Mouse (Mus musculus): ENCODE measurements around the gene Serpina11.
"Not testable (repeated sequence)": the region's sequence is repeated elsewhere in the genome, so short reads cannot be mapped to it uniquely, and the experiment has no call there.

Gene Serpina11

GRCm38 (mm10) chr12:103971080-103971479 lies 18.7 kb downstream of the Serpina11 start:
- DNase-seq (ENCODE audit: low read depth, low spot score), result no peak

DNA sequence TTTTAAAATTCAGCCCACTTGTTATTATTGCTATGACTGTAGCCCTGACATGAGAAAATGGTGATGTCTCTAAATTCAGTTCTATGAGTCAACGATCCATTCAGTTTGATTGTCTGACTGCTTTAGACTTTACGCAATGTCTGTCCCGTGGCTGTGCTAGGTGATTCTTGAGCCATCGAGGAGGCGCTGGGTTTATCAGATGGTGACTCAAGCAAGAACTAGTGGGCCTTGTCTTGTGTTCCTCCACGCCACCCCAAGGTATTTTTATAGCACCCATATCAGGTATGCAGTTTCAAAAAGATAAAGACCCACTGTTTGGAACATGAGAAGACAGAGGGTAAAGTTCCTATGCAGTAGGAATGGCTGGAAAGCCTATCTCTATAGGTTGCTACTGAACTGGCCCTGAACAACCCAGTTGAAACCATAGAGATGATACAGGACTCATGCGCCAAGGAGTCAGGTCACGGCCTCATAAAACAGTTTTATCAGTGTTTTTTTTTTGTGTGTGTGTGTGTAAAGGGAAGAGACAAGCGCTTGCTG lies 20.1 kb downstream of the Serpina11 start:
- DNase-seq (ENCODE audit: low read depth, low spot score), result no peak

- no peak for DNase-seq (ENCODE audit: low read depth, low spot score)
These were observed 23.0 kb downstream of the Serpina11 start for GRCm38 (mm10) chr12:103966761-103967160.

GRCm38 (mm10) chr12:103963288-103963687 lies 26.5 kb downstream of the Serpina11 start:
- no peak for DNase-seq (ENCODE audit: low read depth, low spot score)

DNA sequence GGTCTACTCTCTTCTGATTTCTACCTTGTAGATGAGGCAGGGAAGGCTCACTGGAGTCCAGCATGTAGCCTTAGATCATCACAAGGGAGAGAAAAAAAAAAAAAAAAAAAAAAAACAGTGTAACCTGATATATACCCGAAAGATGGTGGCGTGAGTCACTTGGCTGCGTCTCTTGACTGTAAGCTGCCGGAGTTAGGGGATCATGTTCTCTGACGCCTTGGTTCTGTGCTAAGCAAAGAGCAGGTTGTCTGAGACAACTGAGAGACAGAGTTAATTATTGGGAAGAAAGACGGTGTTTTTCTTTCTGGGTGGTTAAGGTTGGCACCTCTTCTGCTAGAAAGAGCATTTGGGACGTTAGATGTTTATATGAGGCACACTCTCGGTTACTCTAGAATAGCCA lies 26.9 kb downstream of the Serpina11 start:
- DNase-seq (ENCODE audit: low read depth, low spot score), result no peak

GRCm38 (mm10) chr12:103962337-103962736 lies 27.4 kb downstream of the Serpina11 start:
- DNase-seq (ENCODE audit: low read depth, low spot score), result no peak

DNA sequence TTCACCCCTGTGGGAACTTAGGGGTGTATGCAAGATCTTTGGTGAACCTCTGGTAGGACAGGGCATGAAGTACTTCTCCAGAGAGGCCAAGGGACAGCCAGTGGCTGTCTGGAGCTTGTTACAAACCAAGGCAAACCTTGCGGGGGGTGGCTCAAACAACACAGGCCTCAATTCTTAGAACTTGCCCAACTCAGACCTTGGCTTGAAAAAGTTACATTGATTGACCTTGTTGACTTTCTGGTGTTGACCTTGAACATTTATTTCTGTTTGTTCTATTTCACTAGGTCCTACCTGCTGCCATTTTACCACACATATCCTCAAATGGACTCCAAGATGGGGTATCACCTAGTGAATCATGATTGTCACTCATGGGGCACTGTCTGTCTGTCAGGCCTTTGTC lies 28.0 kb downstream of the Serpina11 start:
- no peak for DNase-seq (ENCODE audit: low read depth, low spot score)

GRCm38 (mm10) chr12:103958798-103959197 lies 31.0 kb downstream of the Serpina11 start, which contains the start of gene Serpina1e:
Gene Serpina1e, minus strand, starts transcription at chr12:103958975.
- DNase-seq (ENCODE audit: low read depth, low spot score), result no peak

GRCm38 (mm10) chr12:103956555-103956954 lies 33.2 kb downstream of the Serpina11 start:
- not testable (repeated sequence) for DNase-seq (ENCODE audit: low read depth, low spot score)

DNA sequence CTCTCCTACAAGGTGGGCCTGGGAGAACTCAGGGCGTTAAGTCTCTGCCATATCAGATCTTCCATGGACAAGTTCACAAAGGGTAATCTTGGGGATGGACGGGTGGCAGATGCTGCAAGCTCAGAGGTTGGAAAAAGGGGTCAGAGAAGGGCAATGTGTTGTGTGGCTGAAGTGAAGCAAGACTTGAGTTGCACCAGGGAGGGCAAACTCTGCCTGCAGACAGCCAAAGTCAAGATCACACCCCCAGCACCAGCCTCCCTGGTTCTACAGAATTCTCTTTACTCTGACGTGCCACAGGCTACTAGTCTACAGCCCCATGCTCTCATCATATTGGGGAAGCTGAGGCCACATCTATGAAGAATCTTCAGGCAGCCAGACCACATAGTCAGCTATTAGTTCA lies 36.8 kb downstream of the Serpina11 start:
- not testable (repeated sequence) for DNase-seq (ENCODE audit: low read depth, low spot score)

DNA sequence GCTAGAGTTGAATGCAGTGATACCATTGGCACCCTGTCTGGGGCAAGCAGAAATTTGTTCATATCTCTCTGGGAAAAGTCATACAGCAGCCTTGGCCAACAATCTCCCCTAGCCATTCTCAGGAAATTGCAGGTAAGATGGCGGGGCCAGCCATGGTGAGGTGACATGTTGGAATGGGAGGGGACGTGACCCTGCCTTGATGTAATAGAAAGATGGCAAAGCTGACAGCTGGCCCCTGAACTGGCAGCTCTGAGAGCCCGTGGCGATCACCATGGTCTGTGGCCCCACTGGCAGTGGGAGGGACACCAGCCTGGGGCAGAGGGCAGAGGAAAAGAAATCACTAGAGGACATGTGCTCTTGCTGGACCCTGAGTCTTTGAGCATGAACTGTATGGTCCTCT lies 43.5 kb downstream of the Serpina11 start:
- DNase-seq (ENCODE audit: low read depth, low spot score), result no peak
